Mouse (Mus musculus) left cerebral cortex, postnatal 10 days (tissue): ENCODE data around the gene Gm2897. TPM values are rescaled to one million over a fixed set of nuclear protein-coding genes. Genes with fewer than 3 reads are reported as not detected.
A peak's percentile ranks its signal among the peaks of the same experiment; 100 is the strongest.
"Not testable (repeated sequence)": the region's sequence is repeated elsewhere in the genome, so short reads cannot be mapped to it uniquely, and the experiment has no call there.

ENCODE experiments used
- DNase-seq, 2 experiments: peaks; one replicate each; pipeline ENCODE4 v3.0.0; 2021 to 2022; ENCODE audit warnings: low spot score in 2 of 2, mixed read lengths in 1 of 2; ENCODE audit errors: extremely low spot score in 1 of 2
- intact Hi-C: fragments of 180-260 bp; cut with DNase I; formaldehyde crosslinking; loops from one replicate; pipeline ENCODE4 v1.15.1; 2025
- total RNA-seq, 2 experiments: library from RNA; stranded (reverse); gene quantifications; 2 replicates each; pipeline ENCODE4 v1.2.3; 2021

Gm2897 gene
- total RNA-seq: 1 to 10 TPM; 1.4 to 1.8 TPM

DNA sequence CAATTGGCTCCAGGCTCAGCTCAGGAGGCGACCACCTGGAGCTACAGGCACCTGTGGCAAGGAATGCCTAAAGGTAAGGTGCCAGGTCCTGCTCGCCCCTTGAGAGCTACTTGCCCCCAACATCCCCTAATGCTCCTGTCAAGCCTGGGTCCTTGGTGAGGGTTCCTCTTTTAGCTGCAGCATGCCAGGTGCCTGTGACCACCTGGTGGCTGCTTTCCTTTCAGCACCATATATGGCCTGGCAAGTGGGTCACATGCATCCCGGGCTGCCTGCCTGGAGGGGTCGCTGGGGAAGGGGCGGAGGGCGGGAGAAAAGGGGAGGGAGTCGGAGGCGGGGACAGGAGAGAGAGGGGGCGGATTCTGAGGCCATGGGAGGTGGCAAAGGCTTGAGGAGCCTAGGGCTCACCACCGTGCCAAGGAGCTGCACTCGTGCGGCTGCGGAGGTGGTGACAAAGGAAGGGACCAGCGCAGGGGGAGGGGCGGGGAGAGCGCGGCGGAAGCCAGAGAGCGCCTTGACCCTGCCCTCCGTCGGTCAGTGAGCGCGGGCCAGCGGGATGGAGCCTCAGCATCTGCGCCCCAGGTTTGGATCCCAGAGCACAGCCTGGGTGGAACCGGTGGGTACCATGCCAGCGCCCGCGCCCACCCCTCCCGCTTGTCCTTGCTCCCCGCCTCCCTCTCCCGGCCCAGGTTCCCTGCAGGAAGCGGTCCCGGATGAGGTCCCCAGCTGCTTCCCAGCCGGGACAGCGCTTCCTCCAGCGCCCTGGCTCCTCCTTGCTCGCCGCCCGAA lies at the start of gene Gm2897:
Gene Gm2897 (plus strand): TSS at position 559 of the 786 bp plus-strand sequence.
- intact Hi-C loops: not testable (repeated sequence)
- DNase-seq: peak in 1 of 2 experiments; percentile 34

DNA sequence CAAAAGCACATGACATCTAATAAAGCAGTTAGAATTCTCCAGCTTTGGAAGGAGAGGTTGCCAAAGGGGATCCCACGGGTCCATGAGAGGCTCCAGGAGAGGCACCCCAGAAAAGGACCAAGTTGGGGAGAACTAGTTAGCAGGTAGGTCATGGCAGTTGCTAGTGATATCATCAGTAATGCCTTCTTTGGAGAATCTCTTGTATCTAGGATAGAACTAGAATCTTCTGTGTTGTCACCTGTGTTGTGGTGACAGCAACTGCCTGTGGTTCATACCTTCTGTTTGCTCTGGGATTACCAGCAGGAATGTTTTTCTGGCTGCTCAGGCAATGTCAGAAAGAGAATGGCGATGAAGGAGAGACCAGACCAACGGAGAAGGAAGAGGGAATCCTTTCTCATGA lies 19.4 kb upstream of the Gm2897 start, which contains the start of gene Gm2888:
Gene Gm2888 (plus strand): TSS at position 301 of the 400 bp plus-strand sequence.
- DNase-seq, intact Hi-C loops: not testable (repeated sequence)

DNA sequence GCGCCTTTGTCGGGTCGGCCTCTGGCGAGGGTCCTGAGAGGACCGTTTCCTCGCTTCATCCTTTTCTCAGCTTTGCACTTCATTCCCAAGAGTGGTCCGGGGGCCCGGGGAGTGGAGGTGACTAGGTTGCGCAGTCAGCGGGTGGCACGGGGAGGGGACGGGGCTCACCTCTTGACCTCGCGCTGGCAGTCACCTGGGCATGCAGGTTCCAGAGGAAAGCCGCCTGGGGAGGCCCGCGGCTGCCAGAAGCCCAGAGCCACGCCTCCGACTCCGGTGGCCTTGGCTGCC lies 372 bp downstream of the Gm2897 start:
- DNase-seq, intact Hi-C loops: not testable (repeated sequence)

DNA sequence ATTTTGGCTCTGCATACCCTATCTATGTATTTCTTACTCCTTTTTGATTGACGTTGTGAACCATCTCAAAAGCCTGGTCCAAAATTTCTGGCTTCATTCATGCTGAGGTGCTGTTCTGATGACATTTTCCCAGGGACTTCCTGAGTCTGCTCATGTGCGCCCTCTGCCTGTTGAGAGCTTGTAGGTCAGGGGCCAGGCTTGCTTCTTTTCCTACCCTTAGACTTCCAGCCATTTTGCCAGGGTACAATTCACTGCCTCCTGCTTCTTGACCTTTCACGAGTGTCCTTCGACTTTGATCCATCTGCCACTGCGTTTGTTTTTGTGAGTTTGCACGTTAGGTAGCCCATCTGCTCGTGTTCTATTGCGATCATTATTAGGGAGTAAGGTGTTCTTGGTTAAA lies 1.0 kb downstream of the Gm2897 start:
- intact Hi-C loops, DNase-seq: not testable (repeated sequence)

DNA sequence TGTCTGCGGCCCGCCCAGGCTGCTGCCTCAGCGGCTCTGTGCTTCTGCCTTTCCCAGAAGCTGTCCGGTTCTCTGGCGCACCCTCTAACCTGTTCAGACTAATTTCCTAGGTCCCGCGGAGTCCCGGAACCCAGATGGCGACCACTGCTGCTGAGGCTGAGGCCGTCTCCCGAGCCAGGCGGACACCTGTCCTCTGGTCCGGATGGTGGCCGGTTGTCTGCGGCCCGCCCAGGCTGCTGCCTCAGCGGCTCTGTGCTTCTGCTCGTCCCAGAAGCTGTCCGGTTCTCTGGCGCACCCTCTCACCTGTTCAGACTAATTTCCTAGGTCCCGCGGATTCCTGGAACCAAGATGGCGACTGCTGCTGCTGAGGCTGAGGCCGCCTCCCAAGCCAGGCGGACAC lies 67.0 kb downstream of the Gm2897 start:
- DNase-seq, intact Hi-C loops: not testable (repeated sequence)

Other genes starting within 250 kb of the Gm2897 start
- gene Gm2888, start 19.3 kb upstream of the Gm2897 start, total RNA-seq: not detected
- under 1 TPM in 1 of 2 experiments, not detected in 1; 0.24 TPM for gene Gm10340, start 84.7 kb downstream of the Gm2897 start, total RNA-seq
- gene Gm5795, start 139.0 kb downstream of the Gm2897 start, total RNA-seq: under 1 TPM; 0.51 to 0.62 TPM
- gene D830030K20Rik, start 159.2 kb downstream of the Gm2897 start, total RNA-seq: 1 to 10 TPM; 6.3 to 6.5 TPM